Mouse (Mus musculus) stomach, postnatal 0 days (tissue): ENCODE data around the gene Nop16.

Experiments used
- CTCF ChIP-seq: IDR thresholded peaks from 2 replicates; pipeline ENCODE4 v1.5.1; 2016; ENCODE audit warnings: antibody characterized with exemption, low read depth, mild to moderate bottlenecking, moderate library complexity
- EP300 ChIP-seq: optimal IDR thresholded peaks from 2 replicates; pipeline ENCODE3; 2016; ENCODE audit warnings: antibody characterized with exemption

GRCm38 (mm10) chr13:54585831-54586230 is 4.1 kb downstream of the Nop16 start:
- TF ChIP-seq CTCF (no peak), EP300 (no peak)
